Mouse (Mus musculus) lung, adult 2 months (tissue): Measurements from ENCODE around the gene Ncor2. TPM values are rescaled to one million over a fixed set of nuclear protein-coding genes. Genes with fewer than 3 reads are reported as not detected.

Experiments used
- DNase-seq: peaks from one replicate; pipeline ENCODE4 v3.0.0; 2022
- H3K4me1 ChIP-seq: fragments of 200-500 bp; 2 replicates; pipeline ENCODE4 v1.6.1; 2011; ENCODE audit warnings: low read length; ENCODE audit not compliant: control insufficient read depth, insufficient read depth
- H3K4me3 ChIP-seq: fragments of 200-500 bp; replicated peaks from 2 replicates; pipeline ENCODE3; 2011; ENCODE audit warnings: low read depth, mild to moderate bottlenecking, control low read depth, low read length; ENCODE audit errors: extremely low read depth
- CTCF ChIP-seq: fragments of 200-500 bp; IDR thresholded peaks from 2 replicates; pipeline ENCODE4 v1.5.1; 2011; ENCODE audit warnings: mild to moderate bottlenecking, low read length, control low read depth; ENCODE audit not compliant: insufficient read depth
- POLR2A ChIP-seq: fragments of 200-500 bp; IDR thresholded peaks from 2 replicates; pipeline ENCODE4 v1.6.1; 2011; ENCODE audit warnings: low read depth, mild to moderate bottlenecking, control low read depth, low read length, borderline replicate concordance; ENCODE audit errors: extremely low read depth
- whole genome bisulfite sequencing: fragments of 180-500 bp; shearing (Covaris S2); methylation state at CpG from one replicate; pipeline ENCODE4 v1.1.7; 2018; 5-methylcytosine and 5-hydroxymethylcytosine counted together
- polyA plus RNA-seq: library from polyadenylated mRNA; depleted of rRNA; stranded (reverse); fragments of >200 nt; gene quantifications from 2 replicates; pipeline ENCODE4 v1.2.3, GENCODE M21; 2012

The Ncor2 gene
- polyA plus RNA-seq, 1 experiment, result 78.9 TPM

- H3K4me1 ChIP-seq, result no peaks in the 10 kb centered on the region
- no peak for TF ChIP-seq CTCF
- TF ChIP-seq POLR2A, result no peak
- H3K4me3 ChIP-seq, result no peak overlapping the region
- DNase-seq, result no peak
- WGBS, result 52% methylated on average over 3 of the region's 3 CpGs
Observed at GRCm38 (mm10) chr5:125195142-125195541, 16.1 kb upstream of the Ncor2 start.

- TF ChIP-seq POLR2A (no peak), CTCF (no peak)
- Histone ChIP-seq H3K4me1 (no peaks in the 10 kb centered on the region), H3K4me3 (no peak overlapping the region)
- WGBS, result 61% methylated on average over 25 of the region's 25 CpGs
- DNase-seq, result no peak
Observed at GRCm38 (mm10) chr5:125193478-125194439, 14.7 kb upstream of the Ncor2 start.

DNA sequence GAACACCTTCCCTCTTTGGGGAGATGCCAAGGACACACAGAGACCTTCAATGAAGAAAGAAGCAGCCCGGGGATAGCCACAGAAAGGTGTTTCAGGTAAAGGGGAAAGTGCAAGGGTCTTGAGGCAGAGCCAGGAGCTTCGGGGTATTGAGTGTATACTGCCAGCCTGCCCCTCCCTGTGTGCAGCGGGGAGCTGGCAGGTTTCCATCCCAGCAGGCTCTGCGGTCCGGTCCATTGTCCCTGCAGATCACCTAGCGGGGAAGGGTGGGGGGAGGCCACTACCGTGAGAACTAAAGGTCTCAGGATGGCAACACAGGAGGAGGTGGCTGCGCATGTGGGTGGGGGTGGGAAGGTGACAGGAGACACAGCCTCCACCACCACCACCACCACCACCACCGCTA is 12.6 kb upstream of the Ncor2 start:
- WGBS, result 45% methylated on average over 9 of the region's 9 CpGs
- H3K4me1 ChIP-seq, result no peaks in the 10 kb centered on the region
- no peak for DNase-seq
- H3K4me3 ChIP-seq, result no peak overlapping the region
- no peak for TF ChIP-seq CTCF
- TF ChIP-seq POLR2A, result no peak

DNA sequence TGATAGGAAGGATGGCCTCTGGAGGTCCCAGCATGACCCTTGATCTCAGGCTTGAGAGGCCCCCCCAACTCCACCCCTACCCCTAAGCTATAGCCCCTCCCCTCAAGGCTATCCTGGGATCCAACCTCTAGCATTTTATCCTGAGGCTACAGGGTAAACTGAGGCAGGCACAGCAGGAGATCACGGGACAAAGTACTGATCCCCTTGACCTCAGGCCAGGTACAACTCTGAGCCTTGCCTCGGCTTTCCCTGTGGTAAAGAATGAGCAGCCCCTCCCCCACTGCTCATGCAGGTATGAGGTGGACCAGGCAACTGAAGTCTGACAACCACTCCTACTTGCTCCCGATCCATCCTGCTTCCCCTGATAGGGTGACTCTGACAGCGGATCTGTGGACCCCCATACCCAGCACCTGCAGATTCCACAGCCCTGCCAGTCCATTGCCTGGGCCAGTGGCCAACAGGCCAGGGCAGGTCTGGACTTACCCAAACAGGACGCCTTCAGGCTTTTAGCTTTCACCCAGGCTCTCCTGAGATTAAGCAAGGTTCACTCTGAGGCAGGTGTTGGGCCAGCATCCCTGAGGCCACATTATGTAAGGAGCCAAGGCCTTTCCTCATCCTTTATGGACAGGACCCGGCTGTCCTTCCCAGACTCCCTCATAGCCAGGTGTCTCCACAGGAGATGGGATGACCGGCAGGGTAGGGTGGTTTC is 11.2 kb upstream of the Ncor2 start:
- DNase-seq, result no peak
- TF ChIP-seq POLR2A, result no peak
- no peak for TF ChIP-seq CTCF
- Histone ChIP-seq H3K4me1 (no peaks in the 10 kb centered on the region), H3K4me3 (no peak overlapping the region)
- WGBS, result 77% methylated on average over 7 of the region's 7 CpGs

- H3K4me1 ChIP-seq, result no peaks in the 10 kb centered on the region
- peak; percentile 89 for DNase-seq
- WGBS, result 46% methylated on average over 11 of the region's 11 CpGs
- H3K4me3 ChIP-seq, result no peak overlapping the region
- TF ChIP-seq CTCF (peak; percentile 51), POLR2A (no peak)
Observed at GRCm38 (mm10) chr5:125189625-125190024, 10.6 kb upstream of the Ncor2 start.

DNA sequence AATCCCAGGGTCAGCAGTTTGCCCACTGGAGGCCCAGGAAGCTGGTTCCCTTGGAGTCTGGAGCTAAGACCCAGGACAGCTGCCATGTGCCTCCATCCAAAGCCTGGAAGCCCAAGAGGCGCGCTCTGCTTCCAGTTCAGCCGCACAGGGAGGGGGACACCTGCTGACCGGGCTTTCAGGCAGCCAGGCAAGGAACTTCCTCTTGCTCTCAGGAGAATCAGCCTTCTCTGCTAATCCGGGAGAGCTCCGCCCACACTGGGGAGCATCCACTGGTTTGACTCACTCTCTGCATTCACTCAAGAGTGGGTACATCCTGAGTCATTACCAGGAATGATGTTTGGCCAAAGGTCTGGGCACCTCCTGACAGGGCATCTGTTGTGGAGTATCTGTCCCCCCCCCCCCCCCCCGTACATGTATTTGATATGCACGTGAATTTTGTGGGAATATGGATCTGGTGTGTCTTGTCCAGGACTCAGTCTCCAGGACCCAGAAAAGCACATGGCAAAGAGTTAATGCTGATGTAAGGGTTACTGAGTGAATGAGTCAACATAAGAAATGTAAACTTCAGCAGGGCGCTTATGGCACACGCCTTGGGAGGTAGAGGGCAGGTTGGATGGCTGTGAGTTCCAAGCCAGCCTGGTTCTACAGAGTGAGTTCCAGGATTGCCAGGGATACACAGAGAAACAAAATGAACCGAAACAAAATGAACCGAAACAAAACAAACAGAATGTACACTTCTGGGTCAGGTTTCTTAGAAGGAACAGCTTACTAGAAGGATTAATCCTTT is 10.0 kb upstream of the Ncor2 start:
- TF ChIP-seq CTCF (no peak), POLR2A (no peak)
- WGBS, result 38% methylated on average over 12 of the region's 12 CpGs
- Histone ChIP-seq H3K4me1 (no peaks in the 10 kb centered on the region), H3K4me3 (no peak overlapping the region)
- DNase-seq, result no peak

GRCm38 (mm10) chr5:125184826-125185225 is 5.8 kb upstream of the Ncor2 start:
- Histone ChIP-seq H3K4me3 (no peak overlapping the region), H3K4me1 (no peaks in the 10 kb centered on the region)
- 63% methylated on average over 6 of the region's 6 CpGs for WGBS
- no peak for DNase-seq
- TF ChIP-seq POLR2A, result no peak
- no peak for TF ChIP-seq CTCF

GRCm38 (mm10) chr5:125183321-125184003 is 4.4 kb upstream of the Ncor2 start:
- WGBS, result 43% methylated on average over 23 of the region's 23 CpGs
- DNase-seq, result peak; percentile 52
- Histone ChIP-seq H3K4me3 (no peak overlapping the region), H3K4me1 (peaks cover 3% of the 10 kb centered on the region)
- TF ChIP-seq CTCF (no peak), POLR2A (no peak)
